Mouse (Mus musculus) cerebellum, adult 8-10 months (tissue): ENCODE results near the gene Krtap4-6.
"Not testable (repeated sequence)": the region's sequence is repeated elsewhere in the genome, so short reads cannot be mapped to it uniquely, and the experiment has no call there.

Experiments
- DNase-seq: peaks from one replicate; pipeline ENCODE4 v3.0.0; 2022

Gene Krtap4-6

GRCm38 (mm10) chr11:99665860-99666259, at the start of gene Krtap4-6:
TSS of gene Krtap4-6 (minus strand) at chr11:99665960.
- no peak for DNase-seq

GRCm38 (mm10) chr11:99690463-99690862, 24.7 kb upstream of the Krtap4-6 start, which contains the start of gene Gm14190:
TSS of gene Gm14190 (minus strand) at chr11:99690740.
- no peak for DNase-seq

GRCm38 (mm10) chr11:99685235-99685634, 19.5 kb upstream of the Krtap4-6 start:
- not testable (repeated sequence) for DNase-seq

- DNase-seq = no peak
Observed at GRCm38 (mm10) chr11:99683481-99683880, 17.7 kb upstream of the Krtap4-6 start.

- DNase-seq = no peak
Observed at GRCm38 (mm10) chr11:99662802-99663201, 3.0 kb downstream of the Krtap4-6 start.

GRCm38 (mm10) chr11:99659256-99659655, 6.5 kb downstream of the Krtap4-6 start:
- DNase-seq = no peak

GRCm38 (mm10) chr11:99658467-99659010, 7.2 kb downstream of the Krtap4-6 start, which contains the start of gene Gm11563:
TSS of gene Gm11563 (minus strand) at chr11:99658960.
- DNase-seq = not testable (repeated sequence)

- DNase-seq = no peak
Observed at GRCm38 (mm10) chr11:99657051-99657450, 8.7 kb downstream of the Krtap4-6 start.

GRCm38 (mm10) chr11:99650136-99650535, 15.6 kb downstream of the Krtap4-6 start, which contains the start of gene Gm11555:
TSS of gene Gm11555 (minus strand) at chr11:99650236.
- no peak for DNase-seq

- DNase-seq = no peak
Observed at GRCm38 (mm10) chr11:99646444-99646843, 19.3 kb downstream of the Krtap4-6 start.

- no peak for DNase-seq
Observed at GRCm38 (mm10) chr11:99644351-99644750, 21.4 kb downstream of the Krtap4-6 start.

- DNase-seq = not testable (repeated sequence)
Observed at GRCm38 (mm10) chr11:99643635-99644139, 22.1 kb downstream of the Krtap4-6 start, which contains the start of gene Krtap4-7. TSS of gene Krtap4-7 (minus strand) at chr11:99644089.

GRCm38 (mm10) chr11:99640926-99641325, 24.8 kb downstream of the Krtap4-6 start:
- no peak for DNase-seq

GRCm38 (mm10) chr11:99637086-99637485, 28.7 kb downstream of the Krtap4-6 start:
- DNase-seq = no peak

GRCm38 (mm10) chr11:99634653-99635134, 31.1 kb downstream of the Krtap4-6 start, which contains the start of gene Krtap4-2:
TSS of gene Krtap4-2 (minus strand) at chr11:99635084.
- no peak for DNase-seq

GRCm38 (mm10) chr11:99633293-99633692, 32.5 kb downstream of the Krtap4-6 start:
- no peak for DNase-seq

- DNase-seq = no peak
Observed at GRCm38 (mm10) chr11:99630890-99631289, 34.9 kb downstream of the Krtap4-6 start.

- no peak for DNase-seq
Observed at GRCm38 (mm10) chr11:99628138-99628537, 37.6 kb downstream of the Krtap4-6 start, which contains the start of gene Krtap4-1. TSS of gene Krtap4-1 (minus strand) at chr11:99628238.

- no peak for DNase-seq
Observed at GRCm38 (mm10) chr11:99620335-99620734, 45.4 kb downstream of the Krtap4-6 start, which contains the start of gene Gm11562. TSS of gene Gm11562 (minus strand) at chr11:99620435.
